Mouse (Mus musculus): ENCODE data around the gene Otub1. TPM values are rescaled to one million over a fixed set of nuclear protein-coding genes. Genes with fewer than 3 reads are reported as not detected.

Gene Otub1
- total RNA-seq, 1 experiment = 117 TPM

GRCm38 (mm10) chr19:7191639-7192038 lies 14.5 kb downstream of the Otub1 start:
- no peak for DNase-seq (ENCODE audit: low read depth, low spot score)
- in situ Hi-C loops (cut with MboI; ENCODE audit: low sequenced_read_pairs in 2 of 2, unreplicated experiment in 2 of 2) = loop anchor here (10.0 kb wide), 1 partner anchor 127 kb away; no protein-coding TSS in a partner anchor

DNA sequence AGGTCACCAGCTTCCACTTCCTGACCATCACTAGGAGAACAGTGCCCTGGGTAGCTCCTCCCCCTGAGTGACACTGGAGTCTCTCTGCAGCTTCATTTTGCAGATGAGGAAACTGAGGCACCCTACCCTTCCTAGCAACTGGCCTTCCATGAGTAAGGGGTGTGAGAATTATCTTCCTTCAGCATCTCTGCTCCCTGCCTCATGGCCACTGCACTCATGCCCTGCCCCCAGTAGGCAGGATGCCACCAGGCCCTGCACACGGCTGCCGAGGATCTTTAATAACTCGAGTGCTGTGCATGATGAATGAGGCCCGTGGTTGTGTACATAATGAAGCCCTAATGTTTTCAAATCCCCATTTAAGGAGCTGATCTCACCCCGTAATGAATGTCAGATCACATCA lies 15.1 kb downstream of the Otub1 start:
- Histone ChIP-seq H3K4me3 (ENCODE audit: insufficient read depth in 1 of 2, low read depth in 1 of 2, low read length in 2 of 2, poor library complexity in 1 of 2, severe bottlenecking in 1 of 2) (no peak overlapping the region), H3K27ac (ENCODE audit: insufficient read depth, low read depth, low read length, poor library complexity, severe bottlenecking) (no peak overlapping the region), H3K4me1 (ENCODE audit: control insufficient read depth in 2 of 2, insufficient read depth in 2 of 2, low read length in 2 of 2, poor library complexity in 1 of 2) (peaks cover 4 to 24% of the 10 kb centered on the region in 2 experiments; a peak in 1 of 4 replicates), H3K9me3 (ENCODE audit: control insufficient read depth, insufficient read depth, low read depth, low read length) (no peaks in the 10 kb centered on the region), H3K36me3 (ENCODE audit: control insufficient read depth, insufficient read depth, low read length, poor library complexity, severe bottlenecking) (no peaks in the 10 kb centered on the region), H3K9ac (ENCODE audit: insufficient read depth, low read depth, low read length, poor library complexity, severe bottlenecking) (no peak overlapping the region)
- no peak for DNase-seq (ENCODE audit: low read depth, low spot score)
- in situ Hi-C loops (cut with MboI; ENCODE audit: low sequenced_read_pairs in 2 of 2, unreplicated experiment in 2 of 2) = loop anchor here (10.0 kb wide), 1 partner anchor 126 kb away; no protein-coding TSS in a partner anchor
- TF ChIP-seq HCFC1 (IDR thresholded peaks at IDR 0.05; ENCODE audit: borderline replicate concordance, insufficient read depth, low read length) = no peak
- no peak for TF ChIP-seq ZNF384 (IDR thresholded peaks at IDR 0.05; ENCODE audit: low read depth, low read length)
- TF ChIP-seq ZC3H11A (IDR thresholded peaks at IDR 0.05; ENCODE audit: borderline replicate concordance, low read depth, low read length) = no peak
- TF ChIP-seq CHD2 (IDR thresholded peaks at IDR 0.05; ENCODE audit: low read depth, low read length) = no peak
- no peak for TF ChIP-seq MAFK (IDR thresholded peaks at IDR 0.05; ENCODE audit: insufficient read depth, low read depth, low read length)

More at GRCm38 (mm10) chr19:7191639-7192038, 14.5 kb downstream of the Otub1 start:
- Histone ChIP-seq H3K36me3 (ENCODE audit: control insufficient read depth, insufficient read depth, low read length, poor library complexity, severe bottlenecking) (no peaks in the 10 kb centered on the region), H3K4me3 (ENCODE audit: insufficient read depth in 1 of 2, low read depth in 1 of 2, low read length in 2 of 2, poor library complexity in 1 of 2, severe bottlenecking in 1 of 2) (no peak overlapping the region), H3K9ac (ENCODE audit: insufficient read depth, low read depth, low read length, poor library complexity, severe bottlenecking) (no peak overlapping the region), H3K9me3 (ENCODE audit: control insufficient read depth, insufficient read depth, low read depth, low read length) (no peaks in the 10 kb centered on the region), H3K27ac (ENCODE audit: insufficient read depth, low read depth, low read length, poor library complexity, severe bottlenecking) (no peak overlapping the region), H3K4me1 (ENCODE audit: control insufficient read depth in 2 of 2, insufficient read depth in 2 of 2, low read length in 2 of 2, poor library complexity in 1 of 2) (peaks cover 4 to 25% of the 10 kb centered on the region in 2 experiments; a peak in 2 of 4 replicates)
- no peak for TF ChIP-seq ZNF384 (IDR thresholded peaks at IDR 0.05; ENCODE audit: low read depth, low read length)
- TF ChIP-seq ZC3H11A (IDR thresholded peaks at IDR 0.05; ENCODE audit: borderline replicate concordance, low read depth, low read length) = no peak
- TF ChIP-seq CHD2 (IDR thresholded peaks at IDR 0.05; ENCODE audit: low read depth, low read length) = no peak
- no peak for TF ChIP-seq MAFK (IDR thresholded peaks at IDR 0.05; ENCODE audit: insufficient read depth, low read depth, low read length)
- TF ChIP-seq HCFC1 (IDR thresholded peaks at IDR 0.05; ENCODE audit: borderline replicate concordance, insufficient read depth, low read length) = no peak

DNA sequence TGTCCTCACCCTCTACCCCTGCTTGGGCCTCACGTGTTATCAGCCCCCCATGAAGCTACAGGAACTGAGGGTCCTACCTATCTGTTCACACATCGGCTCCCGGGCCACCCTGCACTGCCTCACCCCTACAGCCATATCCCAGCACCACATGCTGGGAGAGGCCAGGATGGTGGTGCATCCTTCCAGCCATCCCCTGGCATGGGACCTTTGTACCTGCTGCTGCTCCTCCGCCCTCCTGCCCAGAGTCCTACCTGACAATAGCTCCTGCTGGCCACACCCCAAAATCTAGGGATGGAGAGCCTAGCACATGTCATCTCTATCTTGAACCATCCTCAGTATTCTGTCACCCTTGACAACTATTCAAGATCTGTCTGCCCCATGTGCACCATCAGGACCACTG lies 17.1 kb downstream of the Otub1 start:
- no peak overlapping the region for H3K27ac ChIP-seq (ENCODE audit: insufficient read depth, low read depth, low read length, poor library complexity, severe bottlenecking)
- TF ChIP-seq ZC3H11A (IDR thresholded peaks at IDR 0.05; ENCODE audit: borderline replicate concordance, low read depth, low read length) = no peak
- no peak for TF ChIP-seq MAFK (IDR thresholded peaks at IDR 0.05; ENCODE audit: insufficient read depth, low read depth, low read length)
- no peak for TF ChIP-seq HCFC1 (IDR thresholded peaks at IDR 0.05; ENCODE audit: borderline replicate concordance, insufficient read depth, low read length)
- TF ChIP-seq ZNF384 (IDR thresholded peaks at IDR 0.05; ENCODE audit: low read depth, low read length) = no peak
- TF ChIP-seq CHD2 (IDR thresholded peaks at IDR 0.05; ENCODE audit: low read depth, low read length) = no peak
- H3K9me3 ChIP-seq (ENCODE audit: control insufficient read depth, insufficient read depth, low read depth, low read length) = no peaks in the 10 kb centered on the region
- DNase-seq (ENCODE audit: low read depth, low spot score) = no peak
- in situ Hi-C loops (cut with MboI; ENCODE audit: low sequenced_read_pairs in 2 of 2, unreplicated experiment in 2 of 2) = no loop called here
- no peak overlapping the region for H3K4me3 ChIP-seq (ENCODE audit: insufficient read depth in 1 of 2, low read depth in 1 of 2, low read length in 2 of 2, poor library complexity in 1 of 2, severe bottlenecking in 1 of 2)
- H3K4me1 ChIP-seq (ENCODE audit: control insufficient read depth in 2 of 2, insufficient read depth in 2 of 2, low read length in 2 of 2, poor library complexity in 1 of 2) = peaks cover 4 to 30% of the 10 kb centered on the region in 2 experiments; a peak in 2 of 4 replicates
- no peaks in the 10 kb centered on the region for H3K36me3 ChIP-seq (ENCODE audit: control insufficient read depth, insufficient read depth, low read length, poor library complexity, severe bottlenecking)
- no peak overlapping the region for H3K9ac ChIP-seq (ENCODE audit: insufficient read depth, low read depth, low read length, poor library complexity, severe bottlenecking)

DNA sequence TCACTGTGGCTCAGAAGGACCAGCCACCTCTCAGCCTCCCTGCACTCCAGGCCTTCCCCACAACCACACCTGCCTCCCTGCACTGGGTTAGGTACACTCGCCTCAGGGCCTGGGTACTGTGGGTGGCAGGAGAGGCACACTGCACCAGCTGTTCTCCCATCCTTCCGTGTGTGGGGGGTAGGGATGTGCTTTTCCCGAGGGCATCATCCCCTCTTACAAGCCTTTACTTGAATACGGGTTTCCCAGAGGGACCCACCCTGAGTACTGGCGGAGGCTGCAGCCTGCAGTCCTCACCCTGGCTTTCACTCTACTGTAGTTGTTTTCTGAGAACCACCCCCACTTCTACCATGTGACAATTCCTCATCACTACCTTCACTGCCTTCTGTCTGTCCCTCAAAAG lies 19.0 kb downstream of the Otub1 start:
- no peaks in the 10 kb centered on the region for H3K36me3 ChIP-seq (ENCODE audit: control insufficient read depth, insufficient read depth, low read length, poor library complexity, severe bottlenecking)
- in situ Hi-C loops (cut with MboI; ENCODE audit: low sequenced_read_pairs in 2 of 2, unreplicated experiment in 2 of 2) = no loop called here
- peaks cover 8 to 34% of the 10 kb centered on the region in 2 experiments; a peak in 3 of 4 replicates for H3K4me1 ChIP-seq (ENCODE audit: control insufficient read depth in 2 of 2, insufficient read depth in 2 of 2, low read length in 2 of 2, poor library complexity in 1 of 2)
- H3K27ac ChIP-seq (ENCODE audit: insufficient read depth, low read depth, low read length, poor library complexity, severe bottlenecking) = no peak overlapping the region
- no peak overlapping the region for H3K4me3 ChIP-seq (ENCODE audit: insufficient read depth in 1 of 2, low read depth in 1 of 2, low read length in 2 of 2, poor library complexity in 1 of 2, severe bottlenecking in 1 of 2)
- no peaks in the 10 kb centered on the region for H3K9me3 ChIP-seq (ENCODE audit: control insufficient read depth, insufficient read depth, low read depth, low read length)
- no peak for DNase-seq (ENCODE audit: low read depth, low spot score)
- TF ChIP-seq CHD2 (IDR thresholded peaks at IDR 0.05; ENCODE audit: low read depth, low read length) (no peak), ZC3H11A (IDR thresholded peaks at IDR 0.05; ENCODE audit: borderline replicate concordance, low read depth, low read length) (no peak)
- H3K9ac ChIP-seq (ENCODE audit: insufficient read depth, low read depth, low read length, poor library complexity, severe bottlenecking) = no peak overlapping the region
